Mouse (Mus musculus): ENCODE results near the gene Myof.

DNA sequence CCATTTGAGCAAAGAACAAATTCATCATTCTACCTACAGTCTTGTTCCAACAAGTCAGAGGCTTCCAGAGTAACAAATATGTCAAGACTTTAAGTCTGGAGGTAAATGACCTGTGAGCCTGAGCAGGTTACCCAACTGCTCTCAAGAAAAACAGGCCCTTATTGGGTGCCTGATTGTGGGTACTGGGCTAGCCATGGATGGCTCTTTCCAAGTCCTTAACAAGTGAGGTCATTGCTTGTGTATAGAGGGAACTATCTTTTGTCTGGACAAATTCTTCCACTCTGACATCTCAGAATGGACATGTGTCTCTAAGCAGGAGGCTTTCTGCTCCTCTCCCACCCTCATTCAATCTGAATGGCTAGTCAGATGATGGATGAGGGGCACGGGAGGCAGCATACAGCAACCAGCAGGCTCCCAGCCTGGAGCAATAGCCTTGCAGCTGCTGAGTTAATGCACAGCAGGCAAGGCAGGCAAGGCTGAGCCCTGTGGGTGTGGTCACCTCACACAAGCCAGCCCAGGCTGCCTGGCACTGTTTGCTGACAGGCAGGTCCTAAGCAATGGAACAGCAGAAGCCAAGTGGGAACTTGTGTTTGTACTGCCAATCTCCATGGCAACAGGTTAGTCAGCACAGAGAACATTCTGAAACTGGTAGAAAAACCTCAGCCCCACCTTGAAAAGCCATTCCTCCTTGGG lies 28.1 kb downstream of the Myof start:
- TF ChIP-seq CTCF (IDR thresholded peaks at IDR 0.05; ENCODE audit: borderline replicate concordance, insufficient read depth, low read length) (no peak), POLR2A (IDR thresholded peaks at IDR 0.05; ENCODE audit: low read depth, low read length) (no peak)

Data from embryonic fibroblast, embryonic 13.5 days (primary cell).